Mouse (Mus musculus) liver, embryonic 14.5 days (tissue): ENCODE data around the gene Rhbdl3.

Experiments used
- CTCF ChIP-seq: IDR thresholded peaks from 2 replicates; pipeline ENCODE4 v1.5.1; 2016; ENCODE audit warnings: antibody characterized with exemption, low read depth, control low read depth
- EP300 ChIP-seq: IDR thresholded peaks from 2 replicates; pipeline ENCODE4 v1.6.1; 2016; ENCODE audit warnings: antibody characterized with exemption, low read depth

GRCm38 (mm10) chr11:80295785-80296184, 4.9 kb upstream of the Rhbdl3 start:
- TF ChIP-seq EP300, result no peak
- no peak for TF ChIP-seq CTCF
